ENCODE assay signal across 10 mouse cellular contexts in genomic region chrX:11444261-11444725, GRCm38 (mm10).
DNase-seq lines count a peak whose midpoint lies in the region; ATAC-seq and TF ChIP-seq lines count a peak whose summit lies in the region.
"Had no signal": no experiment of that assay in that cellular context is flagged by ENCODE, and none has a peak within 500 bp of the region (broad histone marks: within the 10 kb centered on the region; RNA-seq: fewer than 3 reads in every experiment).

No protein-coding gene starts in this region.

- H3K4me3 ChIP-seq in gastrocnemius, adult 2 months, result no peak overlapping the region
- no peak overlapping the region for H3K4me3 ChIP-seq in hindbrain, embryonic 10.5 days
- no peak overlapping the region for H3K4me3 ChIP-seq in midbrain, embryonic 13.5 days (replicated peaks)
- H3K4me3 ChIP-seq: limb, embryonic 13.5 days; neural tube, embryonic 12.5 days had no signal

- peak overlapping the region; percentile 63 for H3K27ac ChIP-seq in gastrocnemius, adult 2 months
- H3K27ac ChIP-seq in hindbrain, embryonic 10.5 days, result no peak overlapping the region
- no peak overlapping the region for H3K27ac ChIP-seq in midbrain, embryonic 13.5 days
- H3K27ac ChIP-seq: limb, embryonic 13.5 days; neural tube, embryonic 12.5 days had no signal

- TF ChIP-seq CTCF in gastrocnemius, adult 2 months (IDR thresholded peaks at IDR 0.05), result no peak

- H3K4me2 ChIP-seq in midbrain, embryonic 13.5 days (replicated peaks), result no peak overlapping the region
- H3K4me2 ChIP-seq: limb, embryonic 13.5 days; neural tube, embryonic 12.5 days had no signal

- peak; percentile 70 for DNase-seq in urinary bladder, postnatal 14 days (ENCODE audit: low spot score)
- DNase-seq in urinary bladder, postnatal 25 days (ENCODE audit: low spot score), result no peak
- DNase-seq in gastrocnemius, adult 2 months, result peak; percentile 85
- peak; percentile 80 for DNase-seq in kidney, adult 18-20 months
- DNase-seq in testis, postnatal 14 days (ENCODE audit: low spot score), result peak; percentile 20
- DNase-seq in hindbrain, embryonic 10.5 days (ENCODE audit: low spot score), result no peak
- no peak for DNase-seq in urinary bladder, postnatal 10 days (ENCODE audit: low spot score)

- H3K9me3 ChIP-seq in hindbrain, embryonic 10.5 days, result no peaks in the 10 kb centered on the region
- H3K9me3 ChIP-seq in midbrain, embryonic 13.5 days, result no peaks in the 10 kb centered on the region
- H3K9me3 ChIP-seq: limb, embryonic 13.5 days; neural tube, embryonic 12.5 days had no signal

- 70% methylated on average over 10 of the region's 10 CpGs for WGBS in hindbrain, embryonic 10.5 days
- 76% methylated on average over 10 of the region's 10 CpGs for WGBS in midbrain, embryonic 13.5 days

- H3K4me1 ChIP-seq in hindbrain, embryonic 10.5 days (replicated peaks), result peaks cover 10% of the 10 kb centered on the region; the same call in 1 of the 2 replicates
- H3K4me1 ChIP-seq in midbrain, embryonic 13.5 days (replicated peaks), result no peaks in the 10 kb centered on the region
- H3K4me1 ChIP-seq: neural tube, embryonic 12.5 days had no signal

- peaks cover 68% of the 10 kb centered on the region for H3K27me3 ChIP-seq in hindbrain, embryonic 10.5 days (ENCODE audit: insufficient read depth, poor library complexity, severe bottlenecking)
- peaks cover 10% of the 10 kb centered on the region; the same call in 1 of the 2 replicates for H3K27me3 ChIP-seq in midbrain, embryonic 13.5 days
- H3K27me3 ChIP-seq: neural tube, embryonic 12.5 days had no signal

- ATAC-seq in midbrain, embryonic 13.5 days, result no peak

- no peaks in the 10 kb centered on the region for H3K36me3 ChIP-seq in hindbrain, embryonic 10.5 days
- H3K36me3 ChIP-seq in midbrain, embryonic 13.5 days, result no peaks in the 10 kb centered on the region
- H3K36me3 ChIP-seq: limb, embryonic 13.5 days; neural tube, embryonic 12.5 days had no signal

- H3K9ac ChIP-seq in midbrain, embryonic 13.5 days (replicated peaks), result no peak overlapping the region
- H3K9ac ChIP-seq: limb, embryonic 13.5 days; neural tube, embryonic 12.5 days had no signal

- intact Hi-C loops in gastrocnemius, adult 2 months (cut with DNase I), result loop anchor here (5.0 kb wide), 1 partner anchor 48 kb away; no protein-coding TSS in a partner anchor

Comparison
In these comparisons a context has a peak if more than half of its experiments do, and no peak if none do; other contexts are left out.
1. DNase-seq: peak in urinary bladder, postnatal 14 days (single experiment), gastrocnemius, adult 2 months (single experiment), kidney, adult 18-20 months (single experiment) and testis, postnatal 14 days (single experiment); none in urinary bladder, postnatal 25 days (single experiment), hindbrain, embryonic 10.5 days (single experiment) and urinary bladder, postnatal 10 days (single experiment).